12 mouse cellular contexts compared by ENCODE assay signal in the genomic region with DNA sequence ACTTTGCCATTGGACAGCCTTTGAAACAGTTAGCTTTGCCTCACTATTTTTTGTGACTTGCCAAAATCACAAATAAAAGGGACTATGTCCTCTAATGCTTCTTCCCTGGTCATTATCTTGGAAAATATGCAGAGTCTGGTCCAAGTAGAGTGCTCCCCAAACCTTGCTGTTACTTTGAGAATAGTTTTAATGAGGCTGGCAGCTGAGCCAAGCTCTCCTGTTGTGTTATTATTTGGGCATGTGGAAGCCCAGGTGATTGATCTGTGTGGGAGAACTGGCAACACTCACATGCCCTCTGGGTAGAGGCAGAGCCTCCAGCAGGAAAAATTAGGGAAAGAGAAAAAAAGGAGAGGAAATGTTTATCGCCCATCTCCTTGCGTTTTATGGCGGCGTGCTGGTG.
DNase-seq lines count a peak whose midpoint lies in the region.
"Had no signal": no experiment of that assay in that cellular context is flagged by ENCODE, and none has a peak within 500 bp of the region (broad histone marks: within the 10 kb centered on the region; RNA-seq: fewer than 3 reads in every experiment).

No protein-coding gene starts in this region.

- intact Hi-C loops in heart, postnatal 10 days (cut with DNase I), result no loop called here

- DNase-seq in cerebellum, adult 9-10 months, result peak; percentile 13
- no peak for DNase-seq in cerebellum, adult 11 months
- peak; percentile 35 for DNase-seq in layer of hippocampus, adult 11-12 months (ENCODE audit: low spot score)
- DNase-seq in layer of hippocampus, postnatal 25 days (ENCODE audit: extremely low spot score in 1 of 2, low spot score in 1 of 2), result no peak
- peak; percentile 61 for DNase-seq in Muller cell, postnatal 12 days (ENCODE audit: inconsistent ontology term)
- peak; percentile 51 to 77 for DNase-seq in layer of hippocampus, adult 8-10 months (ENCODE audit: low spot score in 2 of 2)
- no peak for DNase-seq in heart, adult 8-10 months (ENCODE audit: low spot score)
- DNase-seq in heart, postnatal 10 days, result no peak
- DNase-seq: gastrocnemius, postnatal 25 days; kidney, postnatal 14 days; liver, postnatal 0 days; thymus, postnatal 25 days had no signal

Comparison
In these comparisons a context has a peak if more than half of its experiments do, and no peak if none do; other contexts are left out.
1. DNase-seq: peak in cerebellum, adult 9-10 months (single experiment), layer of hippocampus, adult 11-12 months (single experiment), Muller cell, postnatal 12 days (single experiment) and layer of hippocampus, adult 8-10 months (2 of 2); none in cerebellum, adult 11 months (single experiment), layer of hippocampus, postnatal 25 days (0 of 2), heart, adult 8-10 months (single experiment) and heart, postnatal 10 days (0 of 2).